Mouse (Mus musculus) neural tube, embryonic 11.5 days (tissue): ENCODE data around the gene Golph3l. TPM values are rescaled to one million over a fixed set of nuclear protein-coding genes. Genes with fewer than 3 reads are reported as not detected.
A peak's percentile ranks its signal among the peaks of the same experiment; 100 is the strongest.

ENCODE experiments used
- ATAC-seq: fragments of 200-750 bp; cut with Nextera tagmentation; 2 replicates; pipeline ENCODE4 v1.8.0; 2017; ENCODE audit warnings: moderate number of reproducible peaks, mild to moderate bottlenecking, moderate TSS enrichment, moderate library complexity; ENCODE audit not compliant: insufficient read depth, low FRiP score, low TSS enrichment
- DNase-seq: peaks from one replicate; pipeline ENCODE4 v3.0.0-alpha.2; 2015; ENCODE audit warnings: low spot score
- H3K27ac ChIP-seq: fragments of 300-500 bp; sonication (generic); 2 replicates; pipeline ENCODE4 v1.5.1; 2014; ENCODE audit warnings: low read depth, mild to moderate bottlenecking, low read length
- H3K27me3 ChIP-seq: fragments of 300-500 bp; sonication (generic); 2 replicates; pipeline ENCODE4 v1.6.1; 2014; ENCODE audit warnings: mild to moderate bottlenecking, low read length, mixed read lengths; ENCODE audit not compliant: control insufficient read depth, insufficient read depth
- H3K36me3 ChIP-seq: fragments of 300-500 bp; sonication (generic); 2 replicates; pipeline ENCODE4 v1.6.1; 2014; ENCODE audit warnings: mild to moderate bottlenecking, low read length, moderate library complexity, mixed read lengths; ENCODE audit not compliant: control insufficient read depth, insufficient read depth
- H3K4me1 ChIP-seq: fragments of 300-500 bp; sonication (generic); 2 replicates; pipeline ENCODE4 v1.6.1; 2014; ENCODE audit warnings: low read length, mixed read lengths; ENCODE audit not compliant: control insufficient read depth, insufficient read depth
- H3K4me2 ChIP-seq: fragments of 300-500 bp; sonication (generic); 2 replicates; pipeline ENCODE4 v1.6.1; 2014; ENCODE audit warnings: low read depth, mild to moderate bottlenecking, moderate library complexity
- H3K4me3 ChIP-seq: fragments of 300-500 bp; sonication (generic); 2 replicates; pipeline ENCODE4 v1.5.1; 2014; ENCODE audit warnings: low read depth, low read length
- H3K9ac ChIP-seq: fragments of 300-500 bp; sonication (generic); 2 replicates; pipeline ENCODE4 v1.6.1; 2014; ENCODE audit warnings: mild to moderate bottlenecking, low read length
- H3K9me3 ChIP-seq: fragments of 300-500 bp; sonication (generic); 2 replicates; pipeline ENCODE4 v1.6.1; 2016; ENCODE audit warnings: low read length; ENCODE audit not compliant: control insufficient read depth
- WGBS: fragments of 180-500 bp; shearing (Covaris S2); extraction: QIAGEN DNeasy Blood & Tissue Kit; methylation state at CpG from one replicate; pipeline ENCODE4 v1.1.7; 2014; 5-methylcytosine and 5-hydroxymethylcytosine counted together
- polyA plus RNA-seq: library from polyadenylated mRNA; unstranded; fragments of >200 nt; fragmentation: Nextera tagmentation; extraction: Ambion mirVana; gene quantifications from 2 replicates; pipeline ENCODE4 v1.2.1, GENCODE M21; 2014

The Golph3l gene
- polyA plus RNA-seq, 1 experiment from 2014 or later: 41.2 TPM

GRCm38 (mm10) chr3:95662724-95663449 lies 74.2 kb downstream of the Golph3l start:
- Histone ChIP-seq H3K4me3 (no peak overlapping the region), H3K4me1 (peaks cover 23% of the 10 kb centered on the region), H3K4me2 (no peak overlapping the region), H3K27me3 (no peaks in the 10 kb centered on the region), H3K27ac (no peak overlapping the region), H3K9ac (no peak overlapping the region), H3K36me3 (peaks cover 6% of the 10 kb centered on the region; the same call in 1 of the 2 replicates), H3K9me3 (no peaks in the 10 kb centered on the region)
- ATAC-seq: no peak
- DNase-seq: no peak
- 81% methylated on average over 7 of the region's 7 CpGs for WGBS

GRCm38 (mm10) chr3:95663486-95663885 lies 74.8 kb downstream of the Golph3l start:
- no peaks in the 10 kb centered on the region for H3K27me3 ChIP-seq
- H3K4me3 ChIP-seq: no peak overlapping the region
- peaks cover 6% of the 10 kb centered on the region; the same call in 1 of the 2 replicates for H3K36me3 ChIP-seq
- H3K9me3 ChIP-seq: no peaks in the 10 kb centered on the region
- no peak overlapping the region for H3K27ac ChIP-seq
- no peak for DNase-seq
- no peak overlapping the region for H3K9ac ChIP-seq
- ATAC-seq: no peak
- no peak overlapping the region for H3K4me2 ChIP-seq
- 93% methylated on average over 2 of the region's 2 CpGs for WGBS
- H3K4me1 ChIP-seq: peaks cover 23% of the 10 kb centered on the region

- Histone ChIP-seq H3K9me3 (no peaks in the 10 kb centered on the region), H3K27me3 (no peaks in the 10 kb centered on the region), H3K9ac (no peak overlapping the region), H3K4me1 (peaks cover 23% of the 10 kb centered on the region), H3K4me2 (no peak overlapping the region), H3K4me3 (no peak overlapping the region), H3K27ac (no peak overlapping the region), H3K36me3 (peaks cover 6% of the 10 kb centered on the region; the same call in 1 of the 2 replicates)
- 90% methylated on average over 3 of the region's 3 CpGs for WGBS
- ATAC-seq (no peak), DNase-seq (no peak)
Observed at GRCm38 (mm10) chr3:95663969-95664608, 75.4 kb downstream of the Golph3l start.

- Histone ChIP-seq H3K4me2 (no peak overlapping the region), H3K9me3 (no peaks in the 10 kb centered on the region), H3K27ac (no peak overlapping the region), H3K9ac (no peak overlapping the region), H3K27me3 (no peaks in the 10 kb centered on the region), H3K36me3 (peaks cover 9% of the 10 kb centered on the region), H3K4me3 (no peak overlapping the region), H3K4me1 (peaks cover 23% of the 10 kb centered on the region)
- 90% methylated on average over 4 of the region's 4 CpGs for WGBS
- no peak for ATAC-seq
- DNase-seq: no peak
Observed at GRCm38 (mm10) chr3:95664940-95665352, 76.2 kb downstream of the Golph3l start.

GRCm38 (mm10) chr3:95666124-95666844 lies 77.5 kb downstream of the Golph3l start:
- Histone ChIP-seq H3K4me1 (peaks cover 13% of the 10 kb centered on the region), H3K27ac (no peak overlapping the region), H3K9me3 (no peaks in the 10 kb centered on the region), H3K4me2 (no peak overlapping the region), H3K27me3 (no peaks in the 10 kb centered on the region), H3K36me3 (peaks cover 6% of the 10 kb centered on the region), H3K4me3 (no peak overlapping the region), H3K9ac (no peak overlapping the region)
- DNase-seq: no peak
- ATAC-seq: no peak
- WGBS: 61% methylated on average over 6 of the region's 6 CpGs

GRCm38 (mm10) chr3:95667521-95667920 lies 78.8 kb downstream of the Golph3l start:
- no peaks in the 10 kb centered on the region for H3K27me3 ChIP-seq
- peak overlapping the region; percentile 20; the same call in 1 of the 2 replicates for H3K27ac ChIP-seq
- no peaks in the 10 kb centered on the region for H3K9me3 ChIP-seq
- peaks cover 6% of the 10 kb centered on the region for H3K36me3 ChIP-seq
- H3K4me1 ChIP-seq: peaks cover 11% of the 10 kb centered on the region
- H3K4me3 ChIP-seq: no peak overlapping the region
- WGBS: 76% methylated on average over 4 of the region's 4 CpGs
- no peak overlapping the region for H3K4me2 ChIP-seq
- ATAC-seq: no peak
- H3K9ac ChIP-seq: no peak overlapping the region
- DNase-seq: no peak

- H3K36me3 ChIP-seq: peaks cover 6% of the 10 kb centered on the region
- no peak overlapping the region for H3K4me3 ChIP-seq
- peaks cover 7% of the 10 kb centered on the region for H3K4me1 ChIP-seq
- no peak overlapping the region for H3K9ac ChIP-seq
- 48% methylated on average over 7 of the region's 7 CpGs for WGBS
- peak overlapping the region; percentile 20; the same call in 1 of the 2 replicates for H3K27ac ChIP-seq
- H3K9me3 ChIP-seq: no peaks in the 10 kb centered on the region
- 0 out of 2 replicates have a peak, but pooled peaks have one; percentile 30 for ATAC-seq
- H3K4me2 ChIP-seq: no peak overlapping the region
- no peaks in the 10 kb centered on the region for H3K27me3 ChIP-seq
- DNase-seq: peak; percentile 41
Observed at GRCm38 (mm10) chr3:95668026-95668425, 79.3 kb downstream of the Golph3l start.
